Mouse (Mus musculus) urinary bladder, adult 18-20 months (tissue): ENCODE results near the gene Ncf2.

Source experiments
- DNase-seq, 2 experiments: peaks; one replicate each; pipeline ENCODE4 v3.0.0; 2022; ENCODE audit warnings: low spot score in 2 of 2, mixed read lengths in 2 of 2

Ncf2 gene

DNA sequence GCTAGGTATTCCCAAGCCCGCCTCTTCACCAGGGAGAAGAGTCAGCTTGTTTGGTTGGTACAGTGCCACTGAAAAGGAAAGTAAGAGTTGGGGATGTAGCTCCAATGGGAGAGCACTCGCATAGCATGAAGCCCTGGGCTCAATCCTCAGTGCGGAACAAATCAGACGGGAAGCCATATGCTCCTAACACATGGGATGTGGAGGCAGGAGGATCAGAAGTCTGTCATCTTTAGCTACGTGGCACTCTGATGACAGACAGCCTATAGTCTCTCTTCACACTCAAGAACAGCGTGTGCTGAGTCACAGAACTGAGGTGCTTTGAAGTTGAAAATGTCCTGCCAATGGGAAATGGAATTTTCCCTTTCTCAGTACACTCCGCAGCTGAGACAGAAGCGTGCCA, 31.0 kb downstream of the Ncf2 start:
- DNase-seq, result no peak

GRCm38 (mm10) chr1:152831619-152832018, 31.6 kb downstream of the Ncf2 start:
- DNase-seq, result no peak

DNA sequence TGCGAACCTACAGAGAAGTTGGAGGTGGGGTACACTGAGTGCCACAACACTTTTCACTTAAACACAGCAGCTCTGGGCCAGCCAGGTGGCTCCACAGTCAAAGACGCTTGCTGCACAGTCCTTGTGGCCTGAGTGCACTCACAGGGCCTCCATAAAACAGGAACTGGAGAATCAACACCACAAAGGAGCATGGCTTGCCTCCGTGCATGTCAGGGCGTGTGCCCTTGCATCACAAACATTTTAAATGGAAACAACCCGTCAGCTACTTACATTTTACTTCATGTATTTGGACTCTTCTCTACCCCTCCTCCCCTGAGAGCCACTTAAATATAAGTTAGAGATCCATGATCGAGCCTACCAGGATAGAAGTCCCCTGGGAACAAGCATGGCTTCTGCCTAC, 32.3 kb downstream of the Ncf2 start:
- no peak for DNase-seq

DNA sequence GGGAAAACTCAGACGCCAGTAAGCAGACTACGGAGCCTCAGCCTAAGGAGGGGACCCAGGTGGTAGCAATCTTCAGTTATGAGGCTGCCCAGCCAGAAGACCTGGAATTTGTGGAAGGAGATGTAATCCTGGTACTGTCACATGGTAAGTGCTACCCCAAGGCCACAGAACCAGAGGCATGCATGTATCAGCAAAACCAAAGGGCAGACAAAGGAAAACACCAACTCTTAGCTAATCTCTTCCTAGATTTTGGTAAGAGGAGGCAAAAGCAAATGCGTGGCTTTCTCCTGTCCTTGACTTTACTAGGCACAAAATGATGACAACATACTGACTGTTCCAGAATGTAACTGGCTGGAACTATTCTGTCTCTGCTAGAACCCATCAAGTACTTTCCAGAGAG, 35.1 kb downstream of the Ncf2 start:
- no peak for DNase-seq

DNA sequence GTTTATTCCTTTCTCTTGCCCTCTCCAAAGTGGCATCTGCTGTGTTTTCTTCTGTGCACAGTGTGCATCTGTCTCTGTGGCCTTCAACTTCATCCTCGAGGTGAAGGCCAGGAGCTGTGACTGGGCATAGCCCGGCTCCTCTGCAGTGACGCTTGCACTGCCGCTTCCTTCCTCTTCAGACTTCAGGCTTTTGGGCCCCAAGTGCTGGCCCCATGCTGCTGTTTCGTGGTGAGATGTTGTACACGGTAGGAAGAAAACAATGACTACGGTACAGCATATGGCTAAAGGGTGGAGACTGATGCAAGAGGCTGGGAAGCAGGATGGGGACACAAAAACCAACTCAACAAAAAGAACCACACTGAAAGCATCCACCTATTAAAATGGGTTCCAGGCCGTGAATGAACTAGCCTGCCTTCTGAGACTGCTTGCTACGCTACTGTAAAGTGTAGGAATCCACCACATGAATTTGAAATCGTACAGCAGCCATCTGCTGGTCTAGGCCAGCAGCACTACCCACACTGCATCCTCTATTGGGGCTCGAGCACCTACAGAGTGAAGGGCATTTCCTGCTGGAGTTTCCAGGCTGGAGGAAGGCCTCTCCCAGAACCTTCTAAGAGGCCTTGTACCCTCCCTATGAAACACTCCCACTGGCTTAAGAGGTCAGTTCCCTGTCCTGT, 38.2 kb downstream of the Ncf2 start:
- DNase-seq, result no peak

DNA sequence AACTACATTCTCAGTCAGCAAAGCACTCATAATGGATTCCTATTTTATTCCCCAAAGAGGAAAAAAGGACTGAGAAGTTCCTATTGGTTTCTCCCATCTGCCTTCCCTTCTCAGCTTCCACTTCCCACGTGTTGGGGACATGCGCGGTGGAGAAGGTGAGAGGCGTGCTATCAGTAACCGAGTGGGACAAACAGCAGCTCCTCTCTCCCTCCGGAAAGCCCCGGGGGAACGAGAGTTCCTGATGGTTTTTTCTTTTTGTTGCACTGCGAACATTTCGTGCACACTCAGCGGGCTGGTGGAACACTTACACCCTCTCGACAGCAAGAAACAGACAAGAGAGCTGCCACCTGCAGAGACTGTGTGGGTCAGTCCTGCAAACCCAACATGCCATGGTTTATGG, 38.8 kb downstream of the Ncf2 start:
- no peak for DNase-seq

GRCm38 (mm10) chr1:152840343-152840742, 40.3 kb downstream of the Ncf2 start:
- no peak for DNase-seq

- no peak for DNase-seq
Measured at GRCm38 (mm10) chr1:152841057-152841456, 41.1 kb downstream of the Ncf2 start.

- DNase-seq, result no peak
Measured at GRCm38 (mm10) chr1:152844634-152845033, 44.6 kb downstream of the Ncf2 start.

- DNase-seq, result no peak
Measured at GRCm38 (mm10) chr1:152845211-152845730, 45.3 kb downstream of the Ncf2 start.

DNA sequence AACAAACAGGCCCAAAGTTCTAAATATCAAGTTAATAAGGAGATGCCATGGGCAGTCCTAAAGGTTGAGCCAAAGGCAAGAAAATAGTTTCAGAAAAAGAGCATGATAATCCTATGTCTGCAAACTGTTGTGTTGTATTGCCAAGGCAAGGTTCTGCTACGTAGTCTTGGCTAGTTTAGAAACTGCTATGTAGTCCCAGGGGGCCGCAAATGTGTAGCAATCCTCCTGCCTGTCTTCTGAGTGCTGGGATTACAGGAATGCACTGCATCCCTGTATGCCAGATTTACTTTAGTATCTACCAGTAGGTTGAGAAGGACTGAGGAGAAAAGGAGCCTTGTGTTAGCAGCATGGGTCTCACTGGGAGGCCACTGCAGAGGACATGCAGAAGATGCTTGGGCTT, 46.9 kb downstream of the Ncf2 start:
- DNase-seq, result no peak

- no peak for DNase-seq
Measured at GRCm38 (mm10) chr1:152869901-152870300, 69.9 kb downstream of the Ncf2 start.

DNA sequence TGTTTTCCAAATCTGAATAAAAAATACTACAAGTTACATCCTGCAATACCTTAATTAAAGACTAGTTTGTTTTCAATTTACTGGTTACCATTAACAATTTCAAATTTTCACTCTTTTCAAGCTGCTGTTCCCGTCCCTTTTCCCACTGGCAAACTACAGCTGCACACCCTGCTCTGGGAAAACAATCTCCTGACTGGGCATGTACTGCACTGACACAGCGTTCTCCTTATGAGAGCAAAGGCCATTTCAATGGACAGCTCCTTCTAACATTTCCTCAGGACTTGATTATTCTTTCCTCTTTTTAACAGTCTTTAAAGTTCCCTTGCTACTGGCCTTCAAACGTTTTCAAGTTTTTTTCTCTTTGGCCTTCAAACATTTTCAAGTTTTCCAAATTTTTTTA, 71.0 kb downstream of the Ncf2 start:
- no peak for DNase-seq
